In genomic region chr12:69197378-69198163, GRCm38 (mm10) we compare ENCODE assay signal across 8 mouse cellular contexts. TPM values are rescaled to one million over a fixed set of nuclear protein-coding genes. Genes with fewer than 3 reads are reported as not detected.
DNase-seq lines count a peak whose midpoint lies in the region; ATAC-seq and TF ChIP-seq lines count a peak whose summit lies in the region.

No protein-coding gene starts in this region.

- H3K9ac ChIP-seq in embryonic facial prominence, embryonic 11.5 days (replicated peaks; ENCODE audit: low read length), result peak overlapping the region; percentile 86
- H3K9ac ChIP-seq in heart, adult 2 months (ENCODE audit: low read depth, low read length), result peak overlapping the region; percentile 94
- peak overlapping the region; percentile 92 for H3K9ac ChIP-seq in liver, embryonic 12.5 days

- no peaks in the 10 kb centered on the region for H3K79me2 ChIP-seq in heart, adult 2 months (replicated peaks; ENCODE audit: control insufficient read depth, insufficient read depth, low read length)

- intact Hi-C loops in heart, adult 2 months (cut with DNase I), result loop anchor here (5.0 kb wide), 2 partner anchors 45 to 100 kb away; partner anchors contain the start of genes Klhdc1 and Klhdc2

- WGBS in embryonic facial prominence, embryonic 11.5 days, result under 1% methylated on average over 73 of the region's 94 CpGs
- WGBS in heart, adult 2 months, result under 1% methylated on average over 94 of the region's 94 CpGs
- WGBS in liver, embryonic 12.5 days (ENCODE audit: insufficient replicate concordance), result under 1% methylated on average over 89 of the region's 94 CpGs

- TF ChIP-seq CTCF in heart, adult 2 months (IDR thresholded peaks at IDR 0.05), result no peak

- H3K36me3 ChIP-seq in embryonic facial prominence, embryonic 11.5 days (replicated peaks; ENCODE audit: control insufficient read depth, insufficient read depth, low read depth, low read length), result no peaks in the 10 kb centered on the region; the same call in 1 of the 2 replicates
- H3K36me3 ChIP-seq in heart, adult 2 months (ENCODE audit: control insufficient read depth, insufficient read depth, low read length), result 0 out of 2 replicates have a peak, but pooled peaks cover 3% of the 10 kb centered on the region
- H3K36me3 ChIP-seq in liver, embryonic 12.5 days, result peaks cover 46% of the 10 kb centered on the region

- no peak for TF ChIP-seq EP300 in heart, adult 2 months (IDR thresholded peaks at IDR 0.05; ENCODE audit: insufficient read depth, low read depth, low read length)

- no peaks in the 10 kb centered on the region for H3K9me3 ChIP-seq in embryonic facial prominence, embryonic 11.5 days (replicated peaks; ENCODE audit: control insufficient read depth, low read length)
- H3K9me3 ChIP-seq in liver, embryonic 12.5 days (replicated peaks), result no peaks in the 10 kb centered on the region

- H3K27ac ChIP-seq in embryonic facial prominence, embryonic 11.5 days (replicated peaks; ENCODE audit: low read depth, low read length), result peak overlapping the region; percentile 74
- H3K27ac ChIP-seq in heart, adult 2 months, result peak overlapping the region; percentile 85
- peak overlapping the region; percentile 90 for H3K27ac ChIP-seq in liver, embryonic 12.5 days

- peak; percentile 87 for DNase-seq in A20 (ENCODE audit: low read depth, low spot score)
- peak; percentile 32 for DNase-seq in adrenal gland, adult 8-10 months
- DNase-seq in embryonic facial prominence, embryonic 11.5 days (ENCODE audit: low spot score), result peak; percentile 26
- DNase-seq in heart, adult 2 months, result peak; percentile 70 to 77
- peak; percentile 33 for DNase-seq in kidney, adult 11 months
- DNase-seq in spleen, postnatal 36 days (ENCODE audit: low spot score in 2 of 2), result peak; percentile 44 to 50

- peak; percentile 74 for ATAC-seq in embryonic facial prominence, embryonic 11.5 days (replicated peaks; ENCODE audit: insufficient number of reproducible peaks, low FRiP score, low TSS enrichment, low read depth)
- ATAC-seq in liver, embryonic 12.5 days, result peak; percentile 84
- ATAC-seq in monocyte, adult 5-6 weeks (replicated peaks; ENCODE audit: insufficient number of reproducible peaks, low FRiP score, low TSS enrichment, poor library complexity, severe bottlenecking), result 0 out of 2 replicates have a peak, but pooled peaks have one; percentile 32

- peak overlapping the region; percentile 95 for H3K4me2 ChIP-seq in embryonic facial prominence, embryonic 11.5 days (ENCODE audit: low read depth, low read length)
- peak overlapping the region; percentile 99 for H3K4me2 ChIP-seq in liver, embryonic 12.5 days

- peak overlapping the region; percentile 96 for H3K4me3 ChIP-seq in embryonic facial prominence, embryonic 11.5 days (ENCODE audit: low read depth, low read length)
- H3K4me3 ChIP-seq in heart, adult 2 months, result peak overlapping the region; percentile 98
- peak overlapping the region; percentile 98 for H3K4me3 ChIP-seq in liver, embryonic 12.5 days

- TF ChIP-seq POLR2A in heart, adult 2 months (IDR thresholded peaks at IDR 0.05; ENCODE audit: insufficient read depth, low read depth, low read length), result no peak

- no peaks in the 10 kb centered on the region for H3K4me1 ChIP-seq in embryonic facial prominence, embryonic 11.5 days (ENCODE audit: control insufficient read depth, insufficient read depth, low read length)
- H3K4me1 ChIP-seq in heart, adult 2 months (ENCODE audit: control insufficient read depth, insufficient read depth, low read length), result peaks cover 4% of the 10 kb centered on the region
- H3K4me1 ChIP-seq in liver, embryonic 12.5 days, result peaks cover 39% of the 10 kb centered on the region

- H3K27me3 ChIP-seq in embryonic facial prominence, embryonic 11.5 days (ENCODE audit: control insufficient read depth, insufficient read depth, low read length), result no peaks in the 10 kb centered on the region
- H3K27me3 ChIP-seq in heart, adult 2 months (ENCODE audit: control insufficient read depth, insufficient read depth, low read length), result no peaks in the 10 kb centered on the region
- no peaks in the 10 kb centered on the region for H3K27me3 ChIP-seq in liver, embryonic 12.5 days (replicated peaks)

RNA-seq across cellular contexts. Expression of gene Dnaaf2, which starts 0.7 kb away (rescaled TPM):
- total RNA-seq in adrenal gland, adult 8-10 months (2022), result 1 to 10 TPM in 3 of 4 experiments, under 1 TPM in 1; 0.94 to 2.2 (median 1.5) TPM
- polyA plus RNA-seq in embryonic facial prominence, embryonic 11.5 days (2014; fragmentation: Nextera tagmentation; extraction: Ambion mirVana), result 11.5 and 13.1 TPM in 2 replicates
- under 1 TPM; 0.50 to 0.80 TPM for total RNA-seq in heart, adult 2 months (2021)
- polyA plus RNA-seq in heart, adult 2 months (2012; rRNA removed), result 0.67 and 0.94 TPM in 2 replicates
- polyA plus RNA-seq in liver, embryonic 12.5 days (2016; fragmentation: Nextera tagmentation; extraction: Ambion mirVana), result 8.9 and 9.2 TPM in 2 replicates
- total RNA-seq in monocyte, adult 5-6 weeks (2017), result 1.3 to 3.4 TPM (median 1.7 TPM) in 3 replicates

RNA-seq across cellular contexts. Expression of gene Gm49383, which starts 0.7 kb away (rescaled TPM):
- 1 to 10 TPM; 5.1 to 8.0 (median 5.8) TPM for total RNA-seq in adrenal gland, adult 8-10 months (2022)
- 42.9 and 43.7 TPM in 2 replicates for polyA plus RNA-seq in embryonic facial prominence, embryonic 11.5 days (2014; fragmentation: Nextera tagmentation; extraction: Ambion mirVana)
- 1 to 10 TPM; 2.2 to 3.1 TPM for total RNA-seq in heart, adult 2 months (2021)
- polyA plus RNA-seq in heart, adult 2 months (2012; rRNA removed), result 1.00 and 2.1 TPM in 2 replicates
- 28.5 and 29.0 TPM in 2 replicates for polyA plus RNA-seq in liver, embryonic 12.5 days (2016; fragmentation: Nextera tagmentation; extraction: Ambion mirVana)
- total RNA-seq in monocyte, adult 5-6 weeks (2017), result 9.2 to 15.1 TPM (median 9.6 TPM) in 3 replicates

RNA-seq across cellular contexts. Expression of gene Gm49384, which starts 6.5 kb away (rescaled TPM):
- 1 to 10 TPM; 3.6 to 7.2 (median 5.3) TPM for total RNA-seq in adrenal gland, adult 8-10 months (2022)
- polyA plus RNA-seq in embryonic facial prominence, embryonic 11.5 days (2014; fragmentation: Nextera tagmentation; extraction: Ambion mirVana), result 42.7 and 46.3 TPM in 2 replicates
- 1 to 10 TPM; 1.7 to 1.8 TPM for total RNA-seq in heart, adult 2 months (2021)
- polyA plus RNA-seq in heart, adult 2 months (2012; rRNA removed), result not detected in 2 replicates
- polyA plus RNA-seq in liver, embryonic 12.5 days (2016; fragmentation: Nextera tagmentation; extraction: Ambion mirVana), result 28.6 and 29.3 TPM in 2 replicates
- total RNA-seq in monocyte, adult 5-6 weeks (2017), result 2.1 to 14.9 TPM (median 6.3 TPM) in 3 replicates

RNA-seq across cellular contexts. Expression of gene Mgat2, which starts 13.6 kb away (rescaled TPM):
- 10 to 100 TPM; 59.8 to 89.4 (median 61.3) TPM for total RNA-seq in adrenal gland, adult 8-10 months (2022)
- polyA plus RNA-seq in embryonic facial prominence, embryonic 11.5 days (2014; fragmentation: Nextera tagmentation; extraction: Ambion mirVana), result 37.7 and 39.5 TPM in 2 replicates
- total RNA-seq in heart, adult 2 months (2021), result 10 to 100 TPM; 18.9 to 19.2 TPM
- 6.5 and 10.6 TPM in 2 replicates for polyA plus RNA-seq in heart, adult 2 months (2012; rRNA removed)
- 48.4 and 51.0 TPM in 2 replicates for polyA plus RNA-seq in liver, embryonic 12.5 days (2016; fragmentation: Nextera tagmentation; extraction: Ambion mirVana)
- total RNA-seq in monocyte, adult 5-6 weeks (2017), result 70.5 to 79.5 TPM (median 70.6 TPM) in 3 replicates

RNA-seq across cellular contexts. Expression of gene Rpl36al, which starts 13.7 kb away (rescaled TPM):
- 100 to 1,000 TPM; 457 to 680 (median 548) TPM for total RNA-seq in adrenal gland, adult 8-10 months (2022)
- 503 and 536 TPM in 2 replicates for polyA plus RNA-seq in embryonic facial prominence, embryonic 11.5 days (2014; fragmentation: Nextera tagmentation; extraction: Ambion mirVana)
- 100 to 1,000 TPM; 196 to 230 TPM for total RNA-seq in heart, adult 2 months (2021)
- 91.2 and 92.2 TPM in 2 replicates for polyA plus RNA-seq in heart, adult 2 months (2012; rRNA removed)
- 797 and 813 TPM in 2 replicates for polyA plus RNA-seq in liver, embryonic 12.5 days (2016; fragmentation: Nextera tagmentation; extraction: Ambion mirVana)
- 578 to 776 TPM (median 649 TPM) in 3 replicates for total RNA-seq in monocyte, adult 5-6 weeks (2017)

Comparison
In these comparisons a context has a peak if more than half of its experiments do, and no peak if none do; other contexts are left out.
1. Peak in every context shown above with its lines: DNase-seq, ATAC-seq, H3K4me3 ChIP-seq and H3K27ac ChIP-seq.
2. DNase-seq: peak in every context shown above with its lines; median percentile 87 in A20; 74 in heart, adult 2 months; 47 in spleen, postnatal 36 days; 33 in kidney, adult 11 months; 32 in adrenal gland, adult 8-10 months; 26 in embryonic facial prominence, embryonic 11.5 days.
3. ATAC-seq: peak in every context shown above with its lines; median percentile 84 in liver, embryonic 12.5 days; 74 in embryonic facial prominence, embryonic 11.5 days; 32 in monocyte, adult 5-6 weeks.